Mouse (Mus musculus) myocyte (in vitro differentiated cells): Measurements from ENCODE around the gene Mgat4a.

Experiments used
- MAX ChIP-seq: IDR thresholded peaks from one replicate; pipeline ENCODE4 v1.6.1; 2011; ENCODE audit warnings: low read depth, mild to moderate bottlenecking, control low read depth
- TCF3 ChIP-seq: IDR thresholded peaks from one replicate; pipeline ENCODE4 v1.6.1; 2011; ENCODE audit warnings: low read depth, control low read depth; ENCODE audit not compliant: insufficient read length
- USF1 ChIP-seq: IDR thresholded peaks from one replicate; pipeline ENCODE4 v1.6.1; 2011; ENCODE audit warnings: low read depth, mild to moderate bottlenecking, control low read depth, moderate library complexity

DNA sequence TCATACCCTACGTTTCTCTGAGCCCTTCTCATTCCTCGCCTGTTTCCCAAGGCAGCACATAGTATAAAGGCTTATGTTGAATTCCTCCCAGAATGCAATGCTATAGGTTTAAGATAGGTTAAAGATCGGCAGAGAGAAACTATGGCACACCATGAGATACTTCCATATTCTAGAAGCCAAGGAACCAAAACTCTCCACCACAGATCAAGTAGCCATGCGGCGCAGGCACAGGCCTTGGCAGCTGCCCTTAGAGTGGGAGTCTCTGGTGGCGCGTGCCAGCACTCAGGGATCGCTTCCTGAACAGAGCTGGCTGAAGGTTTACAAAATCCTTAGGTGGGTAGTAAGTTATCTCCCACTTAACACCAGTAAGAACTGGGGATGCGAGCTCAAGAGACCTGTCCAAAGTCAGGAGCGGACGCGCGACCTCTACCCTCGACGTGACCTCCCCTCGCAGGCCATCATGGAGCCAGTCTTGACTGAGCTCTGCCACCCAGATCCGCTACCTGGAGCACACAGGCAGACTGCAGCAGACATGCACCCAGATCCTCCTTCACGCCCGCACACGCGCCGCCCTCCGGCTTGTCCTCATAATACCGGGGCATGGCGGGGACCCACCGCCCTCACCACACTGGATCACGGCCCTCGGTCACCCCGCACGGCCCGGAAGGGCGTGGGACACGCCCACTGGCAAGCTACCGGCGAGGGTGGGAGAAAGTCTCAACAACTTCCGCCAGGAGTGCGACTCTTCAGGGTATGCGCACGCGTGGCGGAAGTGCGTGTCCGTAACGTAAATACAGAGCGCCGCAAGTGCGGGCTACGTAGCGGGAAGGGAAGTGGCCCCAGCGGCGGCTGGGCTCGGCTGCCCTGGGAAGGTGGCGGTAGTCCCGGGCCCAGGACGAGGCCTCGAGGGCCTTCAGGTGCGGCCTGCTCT, 111.2 kb downstream of the Mgat4a start, which contains the start of the genes Coa5 and Unc50:
- TF ChIP-seq TCF3 (no peak), MAX (no peak), USF1 (no peak)
